8 mouse cellular contexts compared by ENCODE assay signal in genomic region chr2:158863341-158864125, GRCm38 (mm10).
DNase-seq lines count a peak whose midpoint lies in the region; ATAC-seq and TF ChIP-seq lines count a peak whose summit lies in the region.

No protein-coding gene starts in this region.

- TF ChIP-seq CTCF in layer of hippocampus, adult 2 months (conservative IDR thresholded peaks at IDR 0.05) = peak; percentile 91
- TF ChIP-seq CTCF in lung, postnatal 0 days (IDR thresholded peaks at IDR 0.05) = peak; percentile 99

- no peak overlapping the region for H3K27ac ChIP-seq in layer of hippocampus, adult 2 months
- H3K27ac ChIP-seq in lung, postnatal 0 days (ENCODE audit: low read length) = no peak overlapping the region

- WGBS in lung, postnatal 0 days = 48% methylated on average over 11 of the region's 11 CpGs

- peak; percentile 76 for DNase-seq in ES-CJ7 (ENCODE audit: low read depth, low spot score)
- DNase-seq in brain, adult 2 months (ENCODE audit: low read depth, low spot score) = peak; percentile 88
- DNase-seq in heart, postnatal 36 days = peak; percentile 47 to 66
- peak; percentile 74 to 77 for DNase-seq in layer of hippocampus, adult 2 months (ENCODE audit: low spot score in 2 of 2)
- DNase-seq in lung, postnatal 0 days (ENCODE audit: low spot score) = peak; percentile 88
- peak; percentile 33 for DNase-seq in ovary, postnatal 10 days (ENCODE audit: low spot score)
- peak; percentile 75 for DNase-seq in thymus, postnatal 4 days

- no peak overlapping the region for H3K4me3 ChIP-seq in layer of hippocampus, adult 2 months
- no peak overlapping the region for H3K4me3 ChIP-seq in lung, postnatal 0 days (ENCODE audit: low read depth, low read length)

- no peak for TF ChIP-seq EP300 in lung, postnatal 0 days (IDR thresholded peaks at IDR 0.05)

- H3K4me1 ChIP-seq in lung, postnatal 0 days (ENCODE audit: insufficient read depth, low read depth, low read length) = no peaks in the 10 kb centered on the region

- ATAC-seq in erythroid progenitor cell, adult 5-6 weeks (replicated peaks; ENCODE audit: low FRiP score, poor library complexity, severe bottlenecking) = peak; percentile 70
- ATAC-seq in lung, postnatal 0 days = peak; percentile 37; the same call in 1 of the 2 replicates

- H3K9me3 ChIP-seq in lung, postnatal 0 days (ENCODE audit: low read length) = no peaks in the 10 kb centered on the region

- intact Hi-C loops in heart, postnatal 36 days (cut with DNase I) = loop anchor here (2.0 to 5.0 kb wide), 3 partner anchors 221 to 1729 kb away; no protein-coding TSS in a partner anchor

- H3K9ac ChIP-seq in lung, postnatal 0 days (replicated peaks; ENCODE audit: low read depth) = no peak overlapping the region

- H3K27me3 ChIP-seq in lung, postnatal 0 days (replicated peaks; ENCODE audit: insufficient read depth, low read length) = no peaks in the 10 kb centered on the region

- H3K36me3 ChIP-seq in lung, postnatal 0 days (ENCODE audit: insufficient read depth, low read length) = no peaks in the 10 kb centered on the region

- no peak overlapping the region for H3K4me2 ChIP-seq in lung, postnatal 0 days (replicated peaks; ENCODE audit: low read depth, low read length)

Comparison
In these comparisons a context has a peak if more than half of its experiments do, and no peak if none do; other contexts are left out.
1. DNase-seq: peak in every context shown above with its lines; median percentile 88 in brain, adult 2 months; 88 in lung, postnatal 0 days; 76 in ES-CJ7; 76 in layer of hippocampus, adult 2 months; 75 in thymus, postnatal 4 days; 56 in heart, postnatal 36 days; 33 in ovary, postnatal 10 days.